Mouse (Mus musculus) lung, postnatal 0 days (tissue): ENCODE results near the gene Trpc4ap.

Source experiments
- CTCF ChIP-seq: IDR thresholded peaks from 2 replicates; pipeline ENCODE4 v1.5.1; 2016; ENCODE audit warnings: antibody characterized with exemption, mild to moderate bottlenecking
- EP300 ChIP-seq: IDR thresholded peaks from 2 replicates; pipeline ENCODE4 v1.6.1; 2016; ENCODE audit warnings: antibody characterized with exemption, mild to moderate bottlenecking, control low read depth

DNA sequence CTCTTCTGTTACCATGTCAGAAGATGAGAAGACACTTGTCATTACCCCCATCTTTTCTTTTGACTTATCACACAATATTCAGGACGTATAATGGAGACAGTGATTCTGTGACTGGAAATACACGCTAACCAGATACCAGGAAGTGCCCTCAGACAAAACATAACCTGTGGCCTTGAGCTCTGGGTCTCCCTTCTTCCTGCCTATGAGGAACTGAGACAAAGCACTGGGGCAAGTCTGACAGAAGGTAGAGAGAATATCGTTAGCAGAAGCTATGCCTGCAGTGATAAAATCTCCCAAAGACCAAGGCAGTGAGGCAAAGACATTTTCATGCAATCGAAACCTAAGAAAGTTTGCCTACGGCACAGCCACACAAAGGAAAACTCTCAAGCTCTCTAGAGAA, 28.4 kb upstream of the Trpc4ap start:
- TF ChIP-seq EP300, result no peak
- no peak for TF ChIP-seq CTCF
